Mouse (Mus musculus) C2C12 (cell line): ENCODE results near the gene Tmem117. TPM values are rescaled to one million over a fixed set of nuclear protein-coding genes. Genes with fewer than 3 reads are reported as not detected.
A peak's percentile ranks its signal among the peaks of the same experiment; 100 is the strongest.

ENCODE experiments used
- H3K27me3 ChIP-seq: one replicate; pipeline ENCODE4 v1.6.1; 2011; ENCODE audit not compliant: control insufficient read depth, insufficient read depth, insufficient read length
- H3K36me3 ChIP-seq: one replicate; pipeline ENCODE4 v1.6.1; 2011; ENCODE audit not compliant: control insufficient read depth, insufficient read depth
- H3K4me3 ChIP-seq: one replicate; pipeline ENCODE4 v1.5.1; 2011; ENCODE audit warnings: mild to moderate bottlenecking, control low read depth; ENCODE audit not compliant: poor library complexity, insufficient read depth, severe bottlenecking
- H3K79me2 ChIP-seq: one replicate; pipeline ENCODE4 v1.6.1; 2011; ENCODE audit not compliant: control insufficient read depth, insufficient read depth
- H3K79me3 ChIP-seq: one replicate; pipeline ENCODE4 v1.6.1; 2011; ENCODE audit warnings: low read depth, control low read depth
- H3ac ChIP-seq: one replicate; pipeline ENCODE3; 2011; ENCODE audit warnings: low read depth; ENCODE audit not compliant: control insufficient read depth, insufficient read length
- CEBPB ChIP-seq: IDR thresholded peaks from one replicate; pipeline ENCODE4 v1.6.1; 2011; ENCODE audit warnings: low read depth, mild to moderate bottlenecking, control low read depth, moderate library complexity
- CTCF ChIP-seq: IDR thresholded peaks from one replicate; pipeline ENCODE4 v1.5.1; 2011; ENCODE audit not compliant: control insufficient read depth, insufficient read depth, insufficient read length
- FOSL1 ChIP-seq: IDR thresholded peaks from one replicate; pipeline ENCODE4 v1.8.0; 2011; ENCODE audit warnings: mild to moderate bottlenecking, low read length; ENCODE audit not compliant: poor library complexity, insufficient read depth, severe bottlenecking
- MAX ChIP-seq: IDR thresholded peaks from one replicate; pipeline ENCODE4 v1.6.1; 2011; ENCODE audit warnings: mild to moderate bottlenecking, control low read depth
- MYOD1 ChIP-seq: IDR thresholded peaks from one replicate; pipeline ENCODE4 v1.6.1; 2011; ENCODE audit warnings: low read depth; ENCODE audit not compliant: control insufficient read depth, insufficient read length
- MYOG ChIP-seq: IDR thresholded peaks from one replicate; pipeline ENCODE4 v1.6.1; 2011; ENCODE audit not compliant: control insufficient read depth, insufficient read length; ENCODE audit errors: extremely low read depth
- USF1 ChIP-seq: IDR thresholded peaks from one replicate; pipeline ENCODE4 v1.6.1; 2011; ENCODE audit warnings: low read depth, mild to moderate bottlenecking, control low read depth, moderate library complexity
- polyA plus RNA-seq: library from polyadenylated mRNA; unstranded; fragments of >200 nt; fragmentation: generic; extraction: Trizol; gene quantifications from one replicate; pipeline ENCODE4 v1.2.1, GENCODE M21; 2012; ENCODE audit warnings: missing spikeins

The Tmem117 gene
- polyA plus RNA-seq, 1 experiment = 0.06 TPM

DNA sequence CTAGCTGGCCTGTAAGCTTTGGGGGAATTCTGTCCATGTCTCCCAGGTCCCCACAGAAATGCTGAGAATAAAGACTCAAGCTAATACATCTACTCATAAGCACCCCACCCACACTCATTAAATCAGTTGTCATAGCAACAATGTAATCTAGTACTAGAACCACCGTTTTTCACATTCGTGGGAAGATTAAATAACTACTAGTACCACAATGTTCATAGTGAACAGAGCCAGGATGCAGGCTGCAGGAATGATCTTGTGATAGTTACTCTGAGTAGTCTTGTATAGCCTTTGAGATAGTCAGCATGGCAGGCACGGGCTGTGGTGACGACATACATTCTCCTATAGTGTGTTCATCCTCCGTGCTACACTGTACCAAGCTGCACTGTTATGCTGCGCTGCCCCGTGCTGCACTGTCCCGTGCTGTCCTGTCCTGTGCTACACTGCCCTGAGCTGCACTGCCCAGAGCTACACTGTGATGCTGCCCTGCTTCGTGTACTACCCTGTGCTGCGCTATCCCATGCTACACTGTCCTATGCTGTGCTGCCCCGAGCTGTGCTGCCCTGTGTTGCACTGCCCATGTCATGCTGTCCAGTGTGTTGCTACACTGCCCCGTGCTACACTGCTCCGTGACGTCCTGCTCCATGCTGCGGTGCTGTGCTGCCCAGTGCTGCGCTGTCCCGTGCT, 507.0 kb downstream of the Tmem117 start:
- TF ChIP-seq MYOD1 (no peak), USF1 (no peak), CTCF (no peak), FOSL1 (no peak), CEBPB (no peak), MYOG (no peak), MAX (no peak)
- Histone ChIP-seq H3K27me3 (peaks cover 4% of the 10 kb centered on the region), H3ac (no peak overlapping the region), H3K79me3 (no peaks in the 10 kb centered on the region), H3K79me2 (no peaks in the 10 kb centered on the region), H3K4me3 (no peak overlapping the region), H3K36me3 (no peaks in the 10 kb centered on the region)

GRCm38 (mm10) chr15:95137018-95137810, 508.2 kb downstream of the Tmem117 start:
- Histone ChIP-seq H3K4me3 (no peak overlapping the region), H3K27me3 (peaks cover 4% of the 10 kb centered on the region), H3K36me3 (no peaks in the 10 kb centered on the region), H3K79me2 (no peaks in the 10 kb centered on the region), H3K79me3 (no peaks in the 10 kb centered on the region), H3ac (no peak overlapping the region)
- TF ChIP-seq USF1 (no peak), MYOD1 (no peak), MYOG (no peak), MAX (no peak), FOSL1 (no peak), CEBPB (no peak), CTCF (no peak)

GRCm38 (mm10) chr15:95138709-95139409, 509.8 kb downstream of the Tmem117 start:
- TF ChIP-seq CTCF = no peak
- no peak for TF ChIP-seq USF1
- TF ChIP-seq MYOG = no peak
- TF ChIP-seq CEBPB = no peak
- no peak for TF ChIP-seq FOSL1
- no peak for TF ChIP-seq MYOD1
- Histone ChIP-seq H3K79me2 (no peaks in the 10 kb centered on the region), H3K27me3 (peaks cover 4% of the 10 kb centered on the region), H3K4me3 (no peak overlapping the region), H3ac (no peak overlapping the region), H3K36me3 (no peaks in the 10 kb centered on the region), H3K79me3 (no peaks in the 10 kb centered on the region)

- H3ac ChIP-seq = no peak overlapping the region
- no peaks in the 10 kb centered on the region for H3K36me3 ChIP-seq
- no peak overlapping the region for H3K4me3 ChIP-seq
- no peaks in the 10 kb centered on the region for H3K27me3 ChIP-seq
- no peaks in the 10 kb centered on the region for H3K79me2 ChIP-seq
- TF ChIP-seq MYOD1 (no peak), MYOG (no peak), CTCF (no peak), USF1 (no peak), FOSL1 (peak; percentile 44), CEBPB (no peak)
- no peaks in the 10 kb centered on the region for H3K79me3 ChIP-seq
These were observed 515.1 kb downstream of the Tmem117 start for GRCm38 (mm10) chr15:95144131-95144530.

- TF ChIP-seq FOSL1 (no peak), MYOG (no peak), CEBPB (peak; percentile 96)
These were observed 516.1 kb downstream of the Tmem117 start for GRCm38 (mm10) chr15:95145118-95145517.

More at GRCm38 (mm10) chr15:95145118-95145517, 516.1 kb downstream of the Tmem117 start:
- Histone ChIP-seq H3K36me3 (no peaks in the 10 kb centered on the region), H3K79me2 (no peaks in the 10 kb centered on the region), H3K4me3 (no peak overlapping the region), H3ac (no peak overlapping the region), H3K79me3 (no peaks in the 10 kb centered on the region), H3K27me3 (no peaks in the 10 kb centered on the region)

Other genes starting within 250 kb of the Tmem117 start
- not detected for gene Adamts20, start 163.8 kb upstream of the Tmem117 start, polyA plus RNA-seq
- gene Pus7l, start 85.7 kb upstream of the Tmem117 start, polyA plus RNA-seq = 7.2 TPM
- 5.1 TPM for gene Irak4, start 85.6 kb upstream of the Tmem117 start, polyA plus RNA-seq
- 47.5 TPM for gene Twf1, start 39.3 kb upstream of the Tmem117 start, polyA plus RNA-seq